Mouse (Mus musculus) embryonic stem cell, embryonic (primary cell): ENCODE measurements at regions not wholly inside any gene's neighbourhood (a gene's known extent, or its start where the extent isn't known, plus 50 kb on each side); places are given as distances from the start of the nearest gene placed in this dataset.

ENCODE experiments used
- CTCF ChIA-PET, 4 experiments: fragments of 300-600 bp in 2 of 4; fragments of 350-600 bp in 2 of 4; sonication (Branson Sonifier 250); formaldehyde crosslinking; loops; one replicate each; lab custom pipeline; 2022; ENCODE audit warnings: inconsistent platforms in 2 of 4; lab: Charles Lee
- POLR2A ChIA-PET, 4 experiments: fragments of 300-600 bp in 2 of 4; fragments of 350-600 bp in 2 of 4; sonication (Branson Sonifier 250); formaldehyde crosslinking; loops; one replicate each; lab custom pipeline; 2022; ENCODE audit warnings: antibody characterized with exemption in 4 of 4, inconsistent platforms in 1 of 4; lab: Charles Lee

DNA sequence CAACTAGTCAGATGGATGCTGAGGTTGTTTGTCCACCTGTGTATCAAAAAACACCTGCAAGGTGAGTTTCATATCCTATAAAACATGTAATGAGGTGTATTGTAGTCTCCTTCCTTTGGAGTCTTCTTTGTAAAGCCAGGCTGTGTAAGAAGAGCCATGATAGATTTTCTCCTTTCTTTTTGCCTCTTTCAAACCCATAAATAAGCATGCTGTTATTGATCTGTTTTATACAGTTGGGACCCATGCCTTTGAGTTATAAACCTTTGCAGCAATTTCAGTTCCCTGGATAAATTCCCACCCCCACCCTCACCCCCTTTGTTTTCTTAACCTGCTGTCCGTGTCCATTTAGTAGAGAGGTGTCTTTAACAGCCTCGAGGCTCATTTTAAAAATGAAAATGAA, 131.0 kb upstream of the Rgs17 start:
- CTCF ChIA-PET = no interaction called here
- POLR2A ChIA-PET = interaction anchor here in 1 of 4 experiments (0.6 kb wide), 1 partner anchor 1207 kb away, joined by 7 read pairs; no protein-coding TSS in a partner anchor

DNA sequence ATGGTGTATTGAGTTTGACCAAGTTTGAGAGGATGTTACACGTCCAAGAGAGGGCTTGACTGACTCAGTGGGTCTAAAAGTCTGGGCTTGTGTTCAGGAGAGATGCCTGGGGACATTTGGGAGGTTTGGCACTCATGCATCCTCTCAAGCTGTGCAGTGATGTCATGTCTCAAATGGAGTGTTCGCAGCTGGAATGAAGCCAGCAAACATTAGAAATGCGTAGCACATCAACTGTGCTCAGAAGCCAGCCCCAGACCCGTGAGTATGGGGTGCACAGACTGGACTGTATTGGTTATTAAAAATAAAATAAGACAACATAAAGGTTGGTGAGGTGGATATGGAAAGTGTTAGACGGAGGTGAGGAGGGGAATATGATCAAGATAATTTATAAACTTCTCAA, 121.2 kb upstream of the Rgs17 start:
- POLR2A ChIA-PET = no interaction called here
- CTCF ChIA-PET = no interaction called here

DNA sequence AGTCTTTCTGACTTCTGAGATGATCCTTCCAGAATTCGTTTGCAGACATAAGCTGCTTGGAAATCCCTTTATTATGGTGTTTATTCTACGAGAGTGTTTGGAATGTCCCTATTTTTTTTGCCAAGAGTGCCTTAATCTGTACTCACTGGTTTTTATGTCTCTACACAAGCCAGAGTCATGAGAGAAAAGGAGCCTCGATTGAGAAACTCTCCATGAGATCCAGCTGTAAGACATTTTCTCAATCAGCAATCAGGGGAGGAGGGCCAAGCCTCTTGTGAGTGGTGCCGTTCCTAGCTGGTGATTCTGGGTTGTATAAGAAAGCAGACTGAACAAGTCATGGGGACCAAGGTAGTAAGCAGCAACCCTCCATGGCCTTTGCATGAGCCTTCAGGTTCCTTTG, 117.6 kb upstream of the Rgs17 start:
- POLR2A ChIA-PET = no interaction called here
- CTCF ChIA-PET = no interaction called here

DNA sequence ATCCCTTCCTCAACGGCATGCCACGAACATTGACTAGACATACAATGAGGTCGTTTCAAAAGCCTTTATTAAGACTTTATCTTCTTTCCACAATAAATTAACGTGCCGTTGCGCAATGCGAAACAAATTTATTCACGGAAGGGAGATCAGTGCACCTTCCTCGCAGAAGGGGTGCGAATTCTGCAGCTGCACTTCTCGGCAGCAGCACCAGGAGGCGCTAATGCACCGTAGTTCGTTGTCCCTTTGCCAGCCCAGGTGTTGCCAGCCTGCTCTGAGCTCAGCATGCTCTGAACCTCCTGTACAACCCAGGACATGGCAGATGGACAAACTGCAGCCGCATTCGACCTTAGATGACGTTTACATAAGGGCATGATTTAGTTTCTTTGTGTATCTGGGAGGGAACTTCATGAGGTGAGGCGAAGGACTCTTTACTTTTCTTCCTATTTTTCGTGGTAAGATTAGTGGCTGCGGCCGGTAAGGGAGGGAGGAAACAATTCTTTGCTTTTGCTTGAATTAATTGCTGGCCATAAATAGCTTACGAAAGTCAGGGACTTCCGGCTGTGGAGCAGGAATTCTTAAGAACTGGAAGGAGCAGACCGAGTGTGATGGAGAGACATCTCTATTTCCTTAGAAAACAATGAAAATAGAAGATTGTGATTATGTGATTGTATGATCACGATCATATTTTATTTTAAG, 113.7 kb upstream of the Rgs17 start:
- CTCF ChIA-PET = interaction anchor here (0.6 to 1.3 kb wide), 9 partner anchors 13 to 1089 kb away, joined by 3 to 6 read pairs (median 4); partner anchors contain the start of gene Rgs17 (in 1 of the 4)
- POLR2A ChIA-PET = interaction anchor here in 2 of 4 experiments (0.5 to 0.9 kb wide), 2 partner anchors 770 to 850 kb away, joined by 3 read pairs; no protein-coding TSS in a partner anchor

DNA sequence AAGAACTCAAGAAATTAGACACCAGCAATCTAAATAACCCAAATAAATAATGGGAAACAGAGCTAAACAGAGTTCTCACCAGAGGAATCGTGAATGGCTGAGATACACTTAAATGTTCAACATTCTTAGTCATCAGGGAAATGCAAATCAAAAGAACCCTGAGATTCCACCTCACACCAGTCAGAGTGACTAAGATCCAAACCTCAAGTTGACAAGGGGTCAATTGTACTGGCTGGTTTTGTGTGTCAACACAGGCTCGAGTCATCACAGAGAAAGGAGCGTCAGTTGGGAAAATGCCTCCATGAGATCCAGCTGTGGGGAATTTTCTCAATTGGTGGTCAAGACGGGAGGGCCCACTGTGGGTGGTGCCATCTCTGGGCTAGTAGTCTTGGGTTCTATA, 110.3 kb upstream of the Rgs17 start:
- ChIA-PET POLR2A (no interaction called here), CTCF (no interaction called here)

DNA sequence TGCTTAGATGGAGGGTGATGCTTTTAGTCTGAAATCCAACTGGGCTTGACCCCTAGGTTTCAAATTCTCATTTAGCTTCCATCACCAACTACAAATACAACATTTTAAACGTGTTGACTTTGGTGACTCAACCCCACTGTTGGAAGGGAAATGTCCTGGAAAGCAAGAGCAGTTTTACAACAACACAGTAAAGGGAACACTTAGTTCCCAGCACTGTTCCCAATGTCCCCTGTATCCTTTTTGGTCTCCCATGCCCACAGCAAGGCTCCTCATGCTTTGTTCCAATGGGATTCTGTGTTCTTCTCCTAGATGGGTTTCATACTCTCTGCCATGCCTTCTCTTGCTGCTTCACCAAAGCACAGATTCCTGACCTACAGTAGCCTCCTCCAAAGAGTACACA, 105.4 kb upstream of the Rgs17 start:
- CTCF ChIA-PET = no interaction called here
- POLR2A ChIA-PET = no interaction called here

DNA sequence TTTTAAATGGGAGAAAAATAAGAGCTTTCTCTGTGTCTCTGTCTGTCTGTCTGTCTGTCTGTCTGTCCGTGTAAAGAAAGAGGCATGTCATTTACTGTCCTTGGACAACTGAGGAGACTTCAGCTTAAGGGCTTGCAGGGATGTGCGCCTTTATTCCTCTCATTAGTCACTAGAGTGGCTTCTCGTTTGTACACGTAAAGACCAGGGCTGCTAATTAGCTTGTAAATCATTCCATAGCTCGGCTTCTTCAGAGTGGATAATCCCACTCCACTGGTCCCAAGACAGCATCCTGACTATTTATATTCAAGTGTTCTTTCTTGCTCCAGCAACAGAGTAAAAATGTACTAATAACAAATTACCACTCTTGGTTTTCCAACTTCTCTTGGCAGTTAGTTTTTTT, 104.1 kb upstream of the Rgs17 start:
- ChIA-PET CTCF (no interaction called here), POLR2A (no interaction called here)

DNA sequence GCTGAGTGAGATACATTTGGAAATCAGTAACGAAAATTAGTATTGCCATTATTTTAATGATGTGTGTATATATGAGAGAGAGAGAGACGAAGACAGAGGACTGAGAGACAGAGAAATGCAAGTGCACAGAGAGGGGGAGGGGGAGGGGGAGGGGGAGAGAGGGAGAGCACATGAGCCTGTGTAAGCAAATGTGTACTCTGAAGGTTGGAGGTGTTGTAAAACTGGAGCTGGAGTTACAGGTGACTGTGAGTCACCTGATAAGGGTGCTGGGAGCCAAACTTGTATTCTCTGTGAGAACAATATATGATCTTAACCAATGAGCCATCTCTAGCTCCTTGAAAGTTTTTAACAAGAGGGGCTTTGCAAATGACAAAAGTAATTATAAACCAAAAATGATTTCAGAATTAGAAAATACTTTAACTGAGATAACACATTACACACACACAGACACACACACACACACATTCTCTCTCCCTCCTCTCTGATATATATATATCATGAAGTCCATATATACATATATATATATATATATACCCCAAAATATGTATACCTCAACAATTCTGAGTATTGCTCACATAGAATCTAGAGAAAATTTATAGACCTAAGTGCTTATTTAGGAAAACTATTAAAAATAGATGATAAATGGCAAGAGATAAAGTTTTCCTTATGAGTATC, 100.5 kb upstream of the Rgs17 start:
- ChIA-PET CTCF (interaction anchor here in 1 of 4 experiments (0.7 kb wide), 1 partner anchor 13 kb away, joined by 4 read pairs; no protein-coding TSS in a partner anchor), POLR2A (no interaction called here)

DNA sequence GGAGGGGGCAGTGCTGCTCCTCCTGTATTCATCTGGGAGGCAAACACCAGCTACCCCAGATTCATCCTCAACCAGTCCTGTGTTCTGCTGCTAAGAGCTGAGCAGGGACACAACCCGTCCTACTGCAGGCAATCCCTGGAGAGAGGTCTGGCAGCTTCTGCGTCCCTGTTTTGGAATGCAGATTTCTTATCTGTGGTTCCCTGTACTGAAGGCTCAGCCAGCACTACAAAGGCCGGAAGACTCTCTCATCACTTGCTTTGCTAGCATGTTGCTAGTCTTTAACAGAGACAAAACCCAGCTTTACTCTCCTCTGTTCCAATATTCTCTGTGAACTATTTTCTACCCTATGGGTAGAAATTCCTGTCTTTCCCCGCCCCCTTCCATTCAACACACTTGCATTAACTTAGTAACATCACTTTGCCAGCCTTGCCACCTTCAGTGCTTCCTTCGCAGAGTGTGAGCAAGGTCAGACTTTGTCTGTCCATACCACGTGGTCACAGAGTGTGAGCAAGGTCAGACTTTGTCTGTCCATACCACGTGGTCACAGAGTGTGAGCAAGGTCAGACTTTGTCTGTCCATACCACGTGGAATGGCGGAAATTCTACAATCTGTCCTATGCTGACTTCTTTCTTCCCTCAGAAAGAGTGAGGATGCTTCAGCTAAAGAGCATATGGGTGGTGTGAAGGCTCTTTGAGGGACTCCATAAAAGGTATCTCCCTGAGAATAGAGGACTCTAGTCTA, 98.9 kb upstream of the Rgs17 start:
- POLR2A ChIA-PET = interaction anchor here in 2 of 4 experiments (0.6 kb wide), 2 partner anchors 12 to 256 kb away, joined by 3 to 9 read pairs; no protein-coding TSS in a partner anchor
- CTCF ChIA-PET = no interaction called here

DNA sequence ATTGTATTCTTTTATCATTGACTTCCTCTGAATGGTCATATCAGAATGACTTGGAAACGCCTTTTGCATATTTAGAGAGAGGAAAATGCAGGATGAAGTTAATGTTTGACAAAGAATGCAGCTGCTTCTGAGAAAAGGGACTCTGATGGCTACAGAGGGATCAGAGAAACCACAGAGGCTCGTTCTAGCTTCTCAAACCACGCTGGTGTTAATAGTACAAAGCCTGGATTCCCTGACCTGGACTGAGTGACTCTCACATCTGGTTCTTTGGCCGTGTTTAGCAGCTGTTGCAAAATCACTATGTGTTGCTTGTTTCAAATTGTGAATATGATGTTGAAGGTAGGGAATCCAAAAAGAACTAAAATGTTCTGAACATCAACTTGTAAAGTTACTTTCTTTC, 91.5 kb upstream of the Rgs17 start:
- CTCF ChIA-PET = interaction anchor here in 1 of 4 experiments (0.5 kb wide), 1 partner anchor 159 kb away, joined by 3 read pairs; no protein-coding TSS in a partner anchor
- POLR2A ChIA-PET = no interaction called here

DNA sequence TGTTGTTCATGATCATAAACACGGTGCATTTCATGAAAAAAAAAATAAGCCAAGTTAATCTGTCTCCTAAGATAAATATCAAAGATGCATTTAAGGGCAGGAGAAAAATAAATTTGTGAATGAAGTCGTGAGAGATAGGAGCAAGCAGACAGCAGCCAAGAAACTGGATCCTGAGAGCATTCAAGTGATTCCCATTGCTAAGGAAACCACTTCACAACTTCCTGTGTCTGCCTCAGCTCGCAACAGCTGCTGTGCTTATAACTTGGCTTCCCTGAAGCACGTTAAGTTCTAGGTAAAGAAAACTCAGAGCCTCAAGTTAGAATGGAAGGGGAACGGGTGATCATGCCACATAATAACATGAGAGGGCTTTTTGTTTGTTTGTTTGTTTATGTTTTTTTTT, 89.3 kb upstream of the Rgs17 start:
- ChIA-PET CTCF (interaction anchor here in 2 of 4 experiments (0.6 kb wide), 2 partner anchors 379 to 1688 kb away, joined by 3 to 5 read pairs; no protein-coding TSS in a partner anchor), POLR2A (no interaction called here)

DNA sequence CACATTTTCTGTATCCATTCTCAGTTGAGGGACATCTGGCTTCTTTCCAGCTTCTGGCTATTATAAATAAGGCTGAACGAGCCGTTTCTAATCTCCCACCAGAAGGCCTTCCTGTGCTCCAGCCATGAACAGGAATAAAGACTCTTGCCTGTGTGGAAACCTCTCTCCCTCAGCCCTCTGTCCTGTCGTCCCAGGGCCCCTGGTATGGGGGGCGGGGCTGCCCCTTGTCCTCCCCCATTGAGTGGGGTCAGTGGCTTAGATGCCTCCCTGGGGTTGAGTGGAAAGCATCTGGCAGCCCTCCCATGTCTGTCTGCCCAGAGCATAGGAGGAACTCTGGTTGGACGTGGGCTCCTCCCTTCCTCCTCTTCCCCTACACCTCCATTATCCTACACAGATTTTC, 88.8 kb upstream of the Rgs17 start:
- POLR2A ChIA-PET = no interaction called here

DNA sequence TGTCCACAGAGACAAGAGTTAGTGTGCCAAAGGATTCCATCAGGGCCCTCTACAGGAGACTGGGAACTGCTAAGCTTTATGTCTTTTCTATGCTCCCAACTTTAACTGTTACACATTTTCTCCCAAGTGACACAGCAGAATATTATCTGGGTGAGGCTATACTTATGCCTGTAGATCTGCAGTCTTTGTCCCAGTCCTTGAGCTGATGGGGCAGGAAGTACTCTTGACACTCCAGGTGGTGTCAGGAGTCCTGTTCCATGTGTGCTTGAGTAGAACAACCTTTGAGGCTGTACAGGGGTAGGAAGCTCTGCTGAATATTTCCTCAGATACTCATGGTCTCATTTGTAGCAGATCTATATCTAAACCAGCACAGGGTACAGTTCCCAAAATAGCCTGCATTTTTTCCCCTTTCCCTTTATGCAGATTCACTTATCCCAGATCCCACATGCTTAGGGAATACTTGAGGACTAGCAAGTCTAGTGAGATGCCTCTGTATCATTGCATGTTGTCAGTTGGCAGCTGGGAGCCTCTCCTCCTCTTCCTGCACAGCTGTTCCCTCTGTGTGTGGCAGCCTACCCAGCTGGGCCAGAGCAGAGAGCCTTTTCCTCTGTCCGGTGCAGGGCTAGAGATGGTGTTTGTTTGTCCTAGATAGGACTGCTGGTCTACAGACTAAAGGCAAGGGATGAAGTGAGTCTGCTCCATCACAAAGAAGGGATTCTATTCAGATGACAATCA, 85.2 kb upstream of the Rgs17 start:
- POLR2A ChIA-PET = no interaction called here
- CTCF ChIA-PET = interaction anchor here in 1 of 4 experiments (0.6 kb wide), 1 partner anchor 211 kb away, joined by 6 read pairs; no protein-coding TSS in a partner anchor

More for the DNA sequence above, 88.8 kb upstream of the Rgs17 start:
- CTCF ChIA-PET = no interaction called here

DNA sequence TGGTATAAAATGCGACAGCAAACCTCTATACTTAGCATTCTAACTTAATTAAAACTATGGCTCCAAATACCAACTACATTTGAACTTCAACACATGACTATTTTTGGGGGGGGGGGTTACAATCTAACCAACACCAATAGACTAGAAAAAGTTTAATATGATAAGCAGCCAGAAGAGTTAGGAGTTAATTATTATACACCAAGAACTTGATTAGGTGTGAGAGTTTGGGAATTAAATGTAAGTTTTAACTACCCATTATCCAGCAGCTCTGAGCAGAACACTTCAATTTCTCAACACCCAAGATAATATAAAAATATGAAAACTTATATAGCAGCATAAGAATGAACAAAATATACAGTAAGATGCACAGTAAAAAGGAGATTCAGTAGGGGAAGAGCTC, 59.2 kb upstream of the Rgs17 start:
- CTCF ChIA-PET = no interaction called here

DNA sequence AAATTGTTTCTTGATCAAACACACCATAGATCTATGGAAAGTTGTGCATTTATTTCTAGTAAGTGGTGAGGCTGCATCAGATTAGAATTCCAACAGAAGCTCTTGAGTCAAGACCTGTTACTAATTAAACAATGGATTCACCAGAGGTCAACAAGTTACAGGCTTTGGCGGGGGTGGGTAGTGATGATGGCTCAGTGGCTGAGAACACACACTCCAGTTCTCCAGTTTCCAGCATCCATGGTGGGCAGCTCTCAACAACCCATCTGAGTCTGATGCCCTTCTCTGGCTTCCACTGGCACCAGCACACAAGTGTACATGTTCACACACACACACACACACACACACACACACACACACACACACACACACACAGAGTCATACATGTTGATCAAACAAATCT, 56.3 kb upstream of the Rgs17 start:
- ChIA-PET CTCF (interaction anchor here in 2 of 4 experiments (0.6 kb wide), 2 partner anchors 619 to 1086 kb away, joined by 3 to 5 read pairs; no protein-coding TSS in a partner anchor), POLR2A (interaction anchor here in 1 of 4 experiments (0.6 kb wide), 1 partner anchor 1305 kb away, joined by 3 read pairs; no protein-coding TSS in a partner anchor)

More for the DNA sequence above, 59.2 kb upstream of the Rgs17 start:
- POLR2A ChIA-PET = no interaction called here
